Mouse (Mus musculus) forebrain, postnatal 0 days (tissue): ENCODE measurements around the gene Jph2. TPM values are rescaled to one million over a fixed set of nuclear protein-coding genes. Genes with fewer than 3 reads are reported as not detected.

Experiments
- ATAC-seq: fragments of 200-750 bp; cut with Nextera tagmentation; 2 replicates; pipeline ENCODE4 v1.8.0; 2017; ENCODE audit warnings: mild to moderate bottlenecking, moderate library complexity
- DNase-seq: peaks from one replicate; pipeline ENCODE4 v3.0.0-alpha.2; 2015
- H3K27ac ChIP-seq: fragments of 300-500 bp; sonication (generic); 2 replicates; pipeline ENCODE4 v1.5.1; 2014; ENCODE audit warnings: low read depth, mild to moderate bottlenecking, antibody characterized with exemption, low read length, moderate library complexity, mixed read lengths
- H3K27me3 ChIP-seq: fragments of 300-500 bp; sonication (generic); 2 replicates; pipeline ENCODE4 v1.6.1; 2014; ENCODE audit warnings: mild to moderate bottlenecking, low read length, mixed read lengths; ENCODE audit not compliant: insufficient read depth
- H3K36me3 ChIP-seq: fragments of 300-500 bp; sonication (generic); 2 replicates; pipeline ENCODE4 v1.6.1; 2014; ENCODE audit warnings: mild to moderate bottlenecking, moderate library complexity; ENCODE audit not compliant: insufficient read depth
- H3K4me1 ChIP-seq: fragments of 300-500 bp; sonication (generic); 2 replicates; pipeline ENCODE4 v1.6.1; 2014; ENCODE audit warnings: antibody characterized with exemption; ENCODE audit not compliant: insufficient read depth
- H3K4me2 ChIP-seq: fragments of 300-500 bp; sonication (generic); 2 replicates; pipeline ENCODE4 v1.6.1; 2014; ENCODE audit warnings: low read depth, mild to moderate bottlenecking, moderate library complexity
- H3K4me3 ChIP-seq: fragments of 300-500 bp; sonication (generic); 2 replicates; pipeline ENCODE4 v1.5.1; 2014; ENCODE audit warnings: low read depth, low read length, mixed read lengths
- H3K9ac ChIP-seq: fragments of 300-500 bp; sonication (generic); 2 replicates; pipeline ENCODE4 v1.6.1; 2014; ENCODE audit warnings: mild to moderate bottlenecking
- H3K9me3 ChIP-seq: fragments of 300-500 bp; sonication (generic); 2 replicates; pipeline ENCODE4 v1.6.1; 2016; ENCODE audit warnings: low read length
- CTCF ChIP-seq: sonication (generic); IDR thresholded peaks from 2 replicates; pipeline ENCODE4 v1.5.1; 2016; ENCODE audit warnings: antibody characterized with exemption, control low read depth, low read depth
- WGBS: fragments of 180-500 bp; shearing (Covaris S2); extraction: QIAGEN DNeasy Blood & Tissue Kit; methylation state at CpG from one replicate; pipeline ENCODE4 v1.1.7; 2014; 5-methylcytosine and 5-hydroxymethylcytosine counted together
- polyA plus RNA-seq: library from polyadenylated mRNA; unstranded; fragments of >200 nt; fragmentation: Nextera tagmentation; extraction: Ambion mirVana; gene quantifications from 2 replicates; pipeline ENCODE4 v1.2.1, GENCODE M21; 2015
- total RNA-seq: library from RNA; depleted of rRNA; stranded (reverse); fragments of >200 nt; gene quantifications from 2 replicates; pipeline ENCODE4 v1.2.3, GENCODE M21; 2014

Gene Jph2
- total and polyA plus RNA-seq, 2 experiments from 2014 or later = 0.82 to 1.9 TPM

DNA sequence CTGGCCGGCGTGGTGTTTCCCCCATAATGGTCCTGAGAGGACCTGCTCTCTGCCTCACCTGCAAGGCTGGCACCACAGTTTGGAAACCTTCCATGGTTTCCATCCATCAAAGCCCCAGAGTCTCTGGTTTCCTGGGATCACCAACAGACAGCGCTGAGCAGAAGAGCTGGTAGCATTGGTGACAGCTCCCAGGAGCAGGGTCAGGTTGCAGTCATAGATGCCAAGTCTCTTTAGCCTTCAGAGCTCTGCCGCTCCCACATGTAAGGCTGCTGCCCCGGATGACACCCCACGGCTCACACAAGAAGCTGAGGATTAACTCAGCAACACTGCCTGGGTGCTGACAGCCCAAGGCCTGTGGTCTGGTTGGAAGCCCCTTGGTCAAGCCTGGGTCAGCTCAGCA lies 12.7 kb downstream of the Jph2 start:
- 0 out of 2 replicates have a peak, but pooled peaks cover 3% of the 10 kb centered on the region for H3K9me3 ChIP-seq
- no peak overlapping the region for H3K27ac ChIP-seq
- H3K4me3 ChIP-seq = no peak overlapping the region
- no peak for TF ChIP-seq CTCF
- 90% methylated on average over 6 of the region's 6 CpGs for WGBS
- H3K4me2 ChIP-seq = no peak overlapping the region
- ATAC-seq (no peak), DNase-seq (no peak)
- no peaks in the 10 kb centered on the region for H3K4me1 ChIP-seq
- no peaks in the 10 kb centered on the region for H3K36me3 ChIP-seq
- H3K9ac ChIP-seq = no peak overlapping the region
- H3K27me3 ChIP-seq = no peaks in the 10 kb centered on the region

DNA sequence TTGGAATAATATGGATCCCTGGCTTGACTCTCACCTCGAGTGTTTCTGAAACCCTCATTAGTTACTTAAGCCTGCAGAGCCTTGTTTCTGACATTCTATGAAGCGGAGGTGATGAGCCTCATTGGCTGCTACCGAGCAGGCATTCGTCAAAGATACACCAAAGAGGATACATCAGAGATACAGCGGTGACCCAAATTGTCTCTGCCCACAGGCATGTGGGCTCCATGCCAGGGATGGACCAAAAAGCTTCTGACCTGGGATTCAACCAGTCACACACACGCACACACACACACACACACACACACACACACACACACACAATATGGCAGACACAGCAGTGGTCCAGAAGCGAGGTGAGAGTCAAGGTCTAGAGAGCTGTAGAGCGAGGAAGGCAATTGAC lies 16.5 kb downstream of the Jph2 start:
- H3K27me3 ChIP-seq = peaks cover 11% of the 10 kb centered on the region
- 80% methylated on average over 8 of the region's 8 CpGs for WGBS
- H3K27ac ChIP-seq = no peak overlapping the region
- no peak overlapping the region for H3K4me2 ChIP-seq
- TF ChIP-seq CTCF = no peak
- H3K4me3 ChIP-seq = no peak overlapping the region
- H3K9ac ChIP-seq = no peak overlapping the region
- ATAC-seq (no peak), DNase-seq (no peak)
- no peaks in the 10 kb centered on the region for H3K36me3 ChIP-seq
- H3K9me3 ChIP-seq = no peaks in the 10 kb centered on the region
- no peaks in the 10 kb centered on the region for H3K4me1 ChIP-seq

- no peak overlapping the region for H3K4me2 ChIP-seq
- 77% methylated on average over 5 of the region's 5 CpGs for WGBS
- no peaks in the 10 kb centered on the region for H3K4me1 ChIP-seq
- no peak for ATAC-seq
- no peak overlapping the region for H3K4me3 ChIP-seq
- no peak overlapping the region for H3K9ac ChIP-seq
- H3K36me3 ChIP-seq = no peaks in the 10 kb centered on the region
- no peak overlapping the region for H3K27ac ChIP-seq
- no peak for TF ChIP-seq CTCF
- H3K9me3 ChIP-seq = no peaks in the 10 kb centered on the region
- H3K27me3 ChIP-seq = peaks cover 25% of the 10 kb centered on the region
- DNase-seq = no peak
Observed at GRCm38 (mm10) chr2:163379366-163379765, 18.4 kb downstream of the Jph2 start.

GRCm38 (mm10) chr2:163376082-163376481 lies 21.7 kb downstream of the Jph2 start:
- Histone ChIP-seq H3K27ac (no peak overlapping the region), H3K27me3 (peaks cover 25% of the 10 kb centered on the region), H3K4me3 (no peak overlapping the region), H3K36me3 (no peaks in the 10 kb centered on the region), H3K9me3 (no peaks in the 10 kb centered on the region), H3K4me1 (no peaks in the 10 kb centered on the region), H3K9ac (no peak overlapping the region), H3K4me2 (no peak overlapping the region)
- WGBS = 50% methylated on average over 33 of the region's 33 CpGs
- ATAC-seq (no peak), DNase-seq (no peak)
- TF ChIP-seq CTCF = no peak

DNA sequence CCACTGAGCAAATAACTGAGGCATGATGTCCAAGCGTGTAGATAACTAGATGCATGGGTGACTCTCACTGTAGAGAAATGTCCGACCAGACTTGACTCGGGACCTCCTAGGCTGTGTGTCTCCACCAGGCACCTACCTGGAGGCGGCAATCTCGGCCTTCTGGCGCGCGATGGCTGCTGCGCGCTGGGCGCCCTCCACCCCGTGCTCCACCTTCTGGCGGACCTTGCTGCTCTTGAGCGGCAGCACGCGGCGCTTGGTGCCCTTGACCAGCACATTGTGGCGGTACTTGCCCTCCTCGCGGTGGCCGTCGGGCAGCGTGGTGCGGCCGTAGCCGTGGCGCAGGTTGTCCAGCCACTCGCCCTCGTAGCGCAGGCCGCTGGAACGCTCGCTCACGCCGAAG lies 22.3 kb downstream of the Jph2 start:
- Histone ChIP-seq H3K4me3 (no peak overlapping the region), H3K9me3 (no peaks in the 10 kb centered on the region), H3K4me1 (no peaks in the 10 kb centered on the region), H3K4me2 (no peak overlapping the region), H3K27me3 (peaks cover 25% of the 10 kb centered on the region), H3K9ac (no peak overlapping the region), H3K27ac (no peak overlapping the region), H3K36me3 (no peaks in the 10 kb centered on the region)
- no peak for DNase-seq
- 41% methylated on average over 35 of the region's 35 CpGs for WGBS
- no peak for ATAC-seq
- no peak for TF ChIP-seq CTCF

- WGBS = 79% methylated on average over 1 of the region's 1 CpGs
Observed at GRCm38 (mm10) chr2:163372627-163373026, 25.2 kb downstream of the Jph2 start.

GRCm38 (mm10) chr2:163370175-163370574 lies 27.6 kb downstream of the Jph2 start:
- H3K4me2 ChIP-seq = no peak overlapping the region
- no peak overlapping the region for H3K9ac ChIP-seq
- ATAC-seq (no peak), DNase-seq (no peak)
- no peak for TF ChIP-seq CTCF
- H3K27me3 ChIP-seq = peaks cover 5% of the 10 kb centered on the region
- H3K36me3 ChIP-seq = no peaks in the 10 kb centered on the region
- H3K4me3 ChIP-seq = no peak overlapping the region
- no peaks in the 10 kb centered on the region for H3K9me3 ChIP-seq
- no peak overlapping the region for H3K27ac ChIP-seq
- 56% methylated on average over 4 of the region's 4 CpGs for WGBS
- H3K4me1 ChIP-seq = no peaks in the 10 kb centered on the region

More at GRCm38 (mm10) chr2:163372627-163373026, 25.2 kb downstream of the Jph2 start:
- Histone ChIP-seq H3K4me2 (no peak overlapping the region), H3K36me3 (no peaks in the 10 kb centered on the region), H3K4me3 (no peak overlapping the region), H3K27me3 (peaks cover 25% of the 10 kb centered on the region), H3K9me3 (no peaks in the 10 kb centered on the region), H3K27ac (no peak overlapping the region), H3K4me1 (no peaks in the 10 kb centered on the region), H3K9ac (no peak overlapping the region)
- no peak for TF ChIP-seq CTCF
- no peak for ATAC-seq
- DNase-seq = no peak
